Mouse (Mus musculus) gastrocnemius, adult 2 months (tissue): ENCODE data around the gene Ccnl1. TPM values are rescaled to one million over a fixed set of nuclear protein-coding genes. Genes with fewer than 3 reads are reported as not detected.
A peak's percentile ranks its signal among the peaks of the same experiment; 100 is the strongest.

Experiments used
- DNase-seq: peaks from one replicate; pipeline ENCODE4 v3.0.0; 2022
- H3K27ac ChIP-seq: fragments of 200-600 bp; 2 replicates; pipeline ENCODE4 v1.8.1; 2022; ENCODE audit warnings: mild to moderate bottlenecking
- H3K4me3 ChIP-seq: fragments of 200-600 bp; 2 replicates; pipeline ENCODE4 v1.8.1; 2022; ENCODE audit warnings: mild to moderate bottlenecking, moderate library complexity
- CTCF ChIP-seq: fragments of 200-600 bp; IDR thresholded peaks from 2 replicates; pipeline ENCODE4 v1.8.1; 2022; ENCODE audit warnings: antibody characterized with exemption, mild to moderate bottlenecking, moderate library complexity
- intact Hi-C: fragments of 180-260 bp; cut with DNase I; formaldehyde crosslinking; loops from one replicate; pipeline ENCODE4 v1.15.1; 2025
- total RNA-seq, 2 experiments: library from RNA; stranded (reverse); gene quantifications; 2 replicates each; pipeline ENCODE4 v1.2.3; 2021

Ccnl1 gene
- total RNA-seq, 2 experiments from 2014 or later = 15.5 to 19.0 TPM

- no peak for DNase-seq
- Histone ChIP-seq H3K4me3 (no peak overlapping the region), H3K27ac (0 out of 2 replicates have a peak overlapping the region, but pooled peaks have one; percentile 17)
- TF ChIP-seq CTCF = no peak
- intact Hi-C loops = loop anchor here (2.0 to 10.0 kb wide), 4 partner anchors 266 to 612 kb away; partner anchors contain the start of gene Lekr1
Measured at GRCm38 (mm10) chr3:65930636-65931035, 27.4 kb downstream of the Ccnl1 start.

DNA sequence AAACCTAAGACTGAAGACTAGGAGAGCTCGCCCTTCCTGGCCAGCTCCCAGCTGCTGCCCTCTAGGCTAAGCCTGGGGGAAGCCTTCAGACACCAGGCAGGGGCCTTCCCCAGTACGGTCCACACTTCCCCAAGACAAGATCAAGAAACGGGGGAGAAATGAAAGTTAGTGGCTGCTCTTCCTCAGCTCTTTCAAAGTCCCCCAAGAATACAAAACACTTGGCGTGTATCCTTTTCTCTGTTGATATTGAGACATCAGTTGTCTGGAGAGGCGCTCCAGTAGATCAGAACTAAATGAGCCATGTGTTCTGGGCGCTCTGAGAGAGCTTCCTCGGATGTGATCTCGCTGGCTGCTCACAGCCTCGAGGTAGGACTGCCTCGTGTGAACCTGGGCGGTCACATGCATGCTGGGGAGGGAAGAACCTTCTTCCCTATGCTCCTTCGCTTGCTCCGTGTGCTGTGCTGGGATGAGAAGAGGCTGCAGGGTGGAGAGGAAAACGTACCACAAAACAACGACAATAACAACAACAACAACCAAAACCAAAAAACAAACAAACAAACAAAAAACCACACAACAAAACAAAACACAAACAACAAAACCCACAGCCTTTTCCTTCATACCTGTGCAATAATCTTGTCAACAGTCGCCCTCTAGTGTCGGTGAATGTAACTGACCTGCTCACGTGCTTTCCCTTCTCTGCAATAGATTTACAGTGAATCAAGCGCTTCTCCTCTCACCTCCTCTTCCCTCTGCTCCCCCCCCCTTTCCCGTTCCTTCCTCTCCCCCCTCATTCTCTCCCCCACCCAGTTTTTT, 28.0 kb downstream of the Ccnl1 start:
- DNase-seq = peak; percentile 69
- H3K27ac ChIP-seq = peak overlapping the region; percentile 79
- intact Hi-C loops = loop anchor here (2.0 to 10.0 kb wide), 6 partner anchors 67 to 611 kb away; partner anchors contain the start of genes Lekr1 and Tiparp
- H3K4me3 ChIP-seq = peak overlapping the region; percentile 65
- peak; percentile 76 for TF ChIP-seq CTCF

DNA sequence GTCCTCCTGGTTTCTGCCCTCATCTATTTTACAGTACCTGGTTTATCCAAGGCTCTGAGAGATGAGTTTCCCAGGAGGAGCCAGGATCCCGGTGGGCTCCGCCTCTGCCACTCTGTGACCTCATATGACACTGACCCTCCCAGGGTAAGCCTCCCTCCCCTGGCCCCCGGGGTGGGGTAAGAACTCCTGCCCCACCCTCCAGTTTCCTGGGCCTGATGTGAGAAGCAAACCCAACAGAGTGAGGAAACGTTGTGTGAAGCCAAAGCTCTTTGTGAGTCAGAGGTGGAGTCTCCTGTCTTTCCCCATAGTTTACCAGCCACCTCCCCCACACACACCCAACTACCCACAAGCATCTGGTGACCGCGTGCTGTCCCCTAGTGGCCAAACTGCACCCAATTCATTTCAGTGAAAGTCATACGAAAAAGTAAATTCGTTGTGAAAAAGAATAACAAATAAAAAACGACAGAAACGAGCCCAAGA, 28.7 kb downstream of the Ccnl1 start:
- intact Hi-C loops = loop anchor here (2.0 kb wide), 2 partner anchors 67 to 401 kb away; partner anchors contain the start of gene Tiparp
- H3K27ac ChIP-seq = peak overlapping the region; percentile 79
- DNase-seq = peak; percentile 82
- peak; percentile 94 for TF ChIP-seq CTCF
- peak overlapping the region; percentile 65 for H3K4me3 ChIP-seq

DNA sequence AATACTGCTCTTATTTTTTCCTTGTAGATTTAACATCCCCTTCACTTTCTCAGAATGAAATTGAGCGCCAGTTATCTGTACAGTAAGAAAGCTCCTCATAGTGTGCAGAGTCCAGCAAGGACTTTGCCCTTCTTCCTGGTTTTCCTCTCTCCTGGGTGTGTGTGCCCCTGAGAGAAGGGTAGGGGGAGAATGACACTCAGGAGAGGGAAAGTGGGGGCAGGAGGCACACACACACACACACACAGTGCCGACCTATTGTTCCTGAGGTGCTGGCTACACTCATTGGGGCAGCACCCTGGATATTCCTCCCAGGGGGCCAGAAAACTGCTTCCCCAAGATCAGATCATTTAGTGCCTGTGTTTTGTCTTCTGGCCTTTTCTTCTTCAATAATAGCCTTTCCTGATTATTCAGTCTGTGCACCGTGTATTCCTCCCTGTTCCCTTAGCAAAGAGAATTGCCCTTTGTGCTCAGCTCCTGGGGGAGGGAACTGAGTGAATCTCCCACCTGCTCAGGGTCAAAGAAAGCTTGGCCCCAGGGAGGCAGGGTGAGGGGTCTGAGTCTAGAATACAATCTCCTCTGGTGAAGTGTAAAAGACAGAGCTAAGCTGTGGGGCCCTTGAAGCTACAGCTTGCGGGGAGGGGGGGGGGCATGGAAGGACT, 29.3 kb downstream of the Ccnl1 start:
- intact Hi-C loops = loop anchor here (2.0 kb wide), 2 partner anchors 66 to 400 kb away; partner anchors contain the start of gene Tiparp
- DNase-seq = no peak
- H3K4me3 ChIP-seq = peak overlapping the region; percentile 65
- peak overlapping the region; percentile 79 for H3K27ac ChIP-seq
- no peak for TF ChIP-seq CTCF

- TF ChIP-seq CTCF = no peak
- Histone ChIP-seq H3K27ac (peak overlapping the region; percentile 79), H3K4me3 (peak overlapping the region; percentile 43)
- peak; percentile 82 for DNase-seq
- intact Hi-C loops = loop anchor here (2.0 kb wide), 2 partner anchors 65 to 399 kb away; partner anchors contain the start of gene Tiparp
Measured at GRCm38 (mm10) chr3:65927685-65928084, 30.4 kb downstream of the Ccnl1 start.

DNA sequence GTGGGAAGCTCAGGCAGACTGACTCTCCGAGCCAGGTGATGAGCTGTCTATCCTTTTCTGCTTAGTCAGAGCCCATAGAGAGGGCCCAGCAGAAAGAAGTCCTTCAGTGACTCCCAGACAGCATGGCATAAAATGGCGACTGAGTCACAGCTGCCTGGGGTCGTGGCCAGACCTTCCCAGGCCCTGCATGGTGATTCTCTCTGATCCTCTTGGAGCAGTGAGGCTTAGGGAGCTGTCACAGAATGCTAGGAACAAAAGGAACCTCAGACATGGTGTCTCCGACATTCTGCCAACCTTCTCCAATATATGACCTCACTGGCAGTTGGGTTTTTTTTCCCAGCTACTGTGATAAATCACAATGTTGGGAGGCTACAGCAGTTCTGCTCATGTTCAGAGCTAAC, 30.9 kb downstream of the Ccnl1 start:
- intact Hi-C loops = no loop called here
- Histone ChIP-seq H3K4me3 (peak overlapping the region; percentile 43), H3K27ac (peak overlapping the region; percentile 79)
- no peak for DNase-seq
- TF ChIP-seq CTCF = no peak

DNA sequence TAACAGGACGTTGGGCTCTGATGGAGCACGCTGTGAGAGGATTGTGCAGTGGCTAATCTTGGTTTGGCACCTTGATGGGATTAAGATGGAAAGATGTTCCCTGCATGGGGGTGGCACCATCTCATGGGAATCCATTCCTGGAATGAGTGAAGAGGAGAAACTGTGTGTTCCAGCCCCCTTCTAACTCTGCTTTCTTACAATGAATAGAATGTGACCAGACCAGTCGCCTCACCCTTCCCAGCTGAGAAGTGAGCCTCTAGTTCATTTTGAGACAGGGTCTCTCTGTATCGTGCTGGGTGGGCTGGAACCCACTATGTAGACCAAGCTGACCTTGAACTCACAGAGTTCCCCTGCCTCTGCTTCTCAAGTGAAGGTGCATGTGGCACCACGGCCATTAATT, 31.6 kb downstream of the Ccnl1 start:
- no peak for DNase-seq
- no peak for TF ChIP-seq CTCF
- H3K4me3 ChIP-seq = no peak overlapping the region
- no peak overlapping the region for H3K27ac ChIP-seq
- intact Hi-C loops = no loop called here

- no peak overlapping the region for H3K27ac ChIP-seq
- intact Hi-C loops = no loop called here
- no peak overlapping the region for H3K4me3 ChIP-seq
- DNase-seq = no peak
- TF ChIP-seq CTCF = no peak
Measured at GRCm38 (mm10) chr3:65925058-65925740, 32.9 kb downstream of the Ccnl1 start.

DNA sequence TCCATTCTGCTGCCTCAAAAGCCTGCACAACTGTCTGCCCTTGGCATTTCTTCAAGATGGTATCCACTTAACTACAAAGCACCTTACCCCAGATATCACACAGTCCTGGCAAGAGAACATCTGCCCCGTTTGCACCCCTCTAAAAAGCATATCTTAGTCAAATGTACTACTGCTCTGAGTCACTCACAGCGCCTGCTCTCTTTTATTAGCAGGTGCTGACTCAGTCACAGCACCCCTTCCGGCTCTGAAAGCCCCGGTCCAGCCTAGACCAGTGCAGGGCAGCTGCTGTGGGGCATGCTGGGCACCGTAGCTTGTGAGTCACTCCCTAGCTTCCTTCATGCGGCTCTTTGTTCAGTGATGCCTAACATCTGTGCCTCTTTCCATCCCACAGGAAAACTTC, 35.6 kb downstream of the Ccnl1 start:
- DNase-seq = peak; percentile 39
- intact Hi-C loops = no loop called here
- Histone ChIP-seq H3K27ac (peak overlapping the region; percentile 1; the same call in 1 of the 2 replicates), H3K4me3 (no peak overlapping the region)
- no peak for TF ChIP-seq CTCF

GRCm38 (mm10) chr3:65921671-65922070, 36.4 kb downstream of the Ccnl1 start:
- no peak for DNase-seq
- Histone ChIP-seq H3K4me3 (no peak overlapping the region), H3K27ac (no peak overlapping the region)
- no peak for TF ChIP-seq CTCF
- intact Hi-C loops = no loop called here

- DNase-seq = no peak
- no peak for TF ChIP-seq CTCF
Measured at GRCm38 (mm10) chr3:65919016-65919415, 39.0 kb downstream of the Ccnl1 start.

DNA sequence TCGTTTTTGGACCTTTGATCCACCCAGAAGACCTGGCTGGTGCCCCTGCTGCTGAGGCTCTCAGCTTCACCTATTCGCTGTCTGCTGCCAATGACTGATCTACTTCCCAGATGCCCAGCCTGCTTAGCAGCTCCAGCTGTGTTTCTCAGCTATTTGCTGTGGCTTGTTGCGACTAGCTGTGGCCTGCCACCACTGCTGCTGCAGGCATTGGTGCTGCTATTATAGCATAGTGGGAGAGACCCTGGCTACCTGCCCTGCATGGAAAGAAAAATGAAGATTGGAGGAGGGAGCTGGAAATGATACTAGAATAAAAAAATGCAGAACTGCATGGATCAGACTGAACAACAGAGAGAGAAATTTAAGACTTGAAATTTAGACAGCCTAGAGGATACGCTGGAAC, 45.1 kb downstream of the Ccnl1 start:
- Histone ChIP-seq H3K27ac (no peak overlapping the region), H3K4me3 (no peak overlapping the region)
- DNase-seq = no peak
- no peak for TF ChIP-seq CTCF
- intact Hi-C loops = no loop called here

More at GRCm38 (mm10) chr3:65919016-65919415, 39.0 kb downstream of the Ccnl1 start:
- intact Hi-C loops = no loop called here
- Histone ChIP-seq H3K27ac (no peak overlapping the region), H3K4me3 (no peak overlapping the region)
